Mouse (Mus musculus) liver, embryonic 16.5 days (tissue): ENCODE measurements around the gene 4931414P19Rik. TPM values are rescaled to one million over a fixed set of nuclear protein-coding genes. Genes with fewer than 3 reads are reported as not detected.

Experiments used
- ATAC-seq: fragments of 200-750 bp; cut with Nextera tagmentation; 2 replicates; pipeline ENCODE4 v1.8.0; 2017; ENCODE audit warnings: low read depth, mild to moderate bottlenecking, moderate number of reproducible peaks, moderate library complexity
- H3K27ac ChIP-seq: fragments of 300-500 bp; sonication (generic); 2 replicates; pipeline ENCODE4 v1.5.1; 2014; ENCODE audit warnings: mild to moderate bottlenecking, low read length
- H3K27me3 ChIP-seq: fragments of 300-500 bp; sonication (generic); 2 replicates; pipeline ENCODE4 v1.6.1; 2014; ENCODE audit warnings: low read depth, low read length, mixed read lengths; ENCODE audit not compliant: control insufficient read depth, insufficient read depth
- H3K36me3 ChIP-seq: fragments of 300-500 bp; sonication (generic); 2 replicates; pipeline ENCODE4 v1.6.1; 2014; ENCODE audit warnings: mild to moderate bottlenecking; ENCODE audit not compliant: control insufficient read depth, insufficient read depth
- H3K4me1 ChIP-seq: fragments of 300-500 bp; sonication (generic); 2 replicates; pipeline ENCODE4 v1.6.1; 2014; ENCODE audit warnings: low read depth, low read length, mixed read lengths; ENCODE audit not compliant: control insufficient read depth
- H3K4me2 ChIP-seq: fragments of 300-500 bp; sonication (generic); 2 replicates; pipeline ENCODE4 v1.6.1; 2014; ENCODE audit warnings: low read depth, low read length, mixed read lengths
- H3K4me3 ChIP-seq: fragments of 300-500 bp; sonication (generic); 2 replicates; pipeline ENCODE4 v1.5.1; 2014; ENCODE audit warnings: low read depth, mild to moderate bottlenecking, low read length
- H3K9ac ChIP-seq: fragments of 300-500 bp; sonication (generic); 2 replicates; pipeline ENCODE4 v1.6.1; 2014; ENCODE audit warnings: low read depth, low read length
- H3K9me3 ChIP-seq: fragments of 300-500 bp; sonication (generic); replicated peaks from 2 replicates; pipeline ENCODE4 v1.6.1; 2016; ENCODE audit warnings: low read length; ENCODE audit not compliant: control insufficient read depth
- WGBS: fragments of 180-500 bp; shearing (Covaris S2); extraction: QIAGEN DNeasy Blood & Tissue Kit; methylation state at CpG from one replicate; pipeline ENCODE4 v1.1.7; 2014; ENCODE audit not compliant: insufficient replicate concordance; 5-methylcytosine and 5-hydroxymethylcytosine counted together
- microRNA counts: library from miRNA; unstranded; fragments of <30 nt; microRNA quantifications from one replicate; lab custom pipeline; 2016
- microRNA-seq: library from miRNA; unstranded; fragments of <30 nt; microRNA quantifications from one replicate; pipeline ENCODE4, GENCODE M21; 2016
- polyA plus RNA-seq: library from polyadenylated mRNA; unstranded; fragments of >200 nt; fragmentation: Nextera tagmentation; extraction: Ambion mirVana; gene quantifications from 2 replicates; pipeline ENCODE4 v1.2.1, GENCODE M21; 2015

Gene 4931414P19Rik
- polyA plus RNA-seq, 1 experiment from 2014 or later = 2.3 TPM

GRCm38 (mm10) chr14:54553975-54554769 is 51.6 kb downstream of the 4931414P19Rik start, which contains the start of gene Haus4:
Haus4 (minus strand) TSS chr14:54554616.
- no peaks in the 10 kb centered on the region for H3K27me3 ChIP-seq
- peak; percentile 97 for ATAC-seq
- peak within 1 kb of the TSS; percentile 97 for H3K4me2 ChIP-seq
- peaks cover 14% of the 10 kb centered on the region for H3K4me1 ChIP-seq
- no peaks in the 10 kb centered on the region for H3K9me3 ChIP-seq
- peaks cover 18% of the 10 kb centered on the region for H3K36me3 ChIP-seq
- H3K27ac ChIP-seq = peak within 1 kb of the TSS; percentile 98
- H3K9ac ChIP-seq = peak within 1 kb of the TSS; percentile 85
- under 1% methylated on average over 75 of the region's 76 CpGs for WGBS
- H3K4me3 ChIP-seq = peak within 1 kb of the TSS; percentile 69

DNA sequence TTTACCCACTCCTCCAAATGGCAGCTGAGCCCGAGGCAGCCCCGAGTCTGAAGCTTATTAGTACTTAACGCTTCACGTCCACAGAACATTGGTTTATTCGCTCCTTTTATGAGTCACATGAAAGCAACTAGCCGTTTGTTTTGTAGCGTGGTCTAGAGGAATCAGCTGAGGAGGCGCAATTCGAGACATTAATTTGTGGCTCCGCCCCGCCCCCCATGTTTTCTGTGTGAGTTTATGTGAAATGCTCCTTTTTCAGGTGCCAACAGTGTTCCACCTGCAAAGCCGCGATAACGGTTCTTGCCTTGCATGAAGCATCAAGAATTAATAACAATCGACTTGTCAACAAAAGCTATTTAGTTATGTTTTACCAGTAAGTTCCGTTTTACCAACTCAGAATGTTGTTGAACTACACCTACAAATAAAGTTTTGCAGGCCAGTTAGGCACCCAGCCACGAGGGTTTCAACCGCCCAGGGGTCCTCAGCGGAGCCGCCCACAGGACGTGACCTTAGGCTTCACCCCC is 52.3 kb downstream of the 4931414P19Rik start:
- H3K36me3 ChIP-seq = peaks cover 24% of the 10 kb centered on the region
- H3K27me3 ChIP-seq = no peaks in the 10 kb centered on the region
- peak overlapping the region; percentile 98 for H3K27ac ChIP-seq
- H3K9me3 ChIP-seq = no peaks in the 10 kb centered on the region
- 1% methylated on average over 21 of the region's 21 CpGs for WGBS
- peak overlapping the region; percentile 69 for H3K4me3 ChIP-seq
- no peak for ATAC-seq
- peaks cover 14% of the 10 kb centered on the region for H3K4me1 ChIP-seq
- peak overlapping the region; percentile 85 for H3K9ac ChIP-seq
- H3K4me2 ChIP-seq = peak overlapping the region; percentile 97

DNA sequence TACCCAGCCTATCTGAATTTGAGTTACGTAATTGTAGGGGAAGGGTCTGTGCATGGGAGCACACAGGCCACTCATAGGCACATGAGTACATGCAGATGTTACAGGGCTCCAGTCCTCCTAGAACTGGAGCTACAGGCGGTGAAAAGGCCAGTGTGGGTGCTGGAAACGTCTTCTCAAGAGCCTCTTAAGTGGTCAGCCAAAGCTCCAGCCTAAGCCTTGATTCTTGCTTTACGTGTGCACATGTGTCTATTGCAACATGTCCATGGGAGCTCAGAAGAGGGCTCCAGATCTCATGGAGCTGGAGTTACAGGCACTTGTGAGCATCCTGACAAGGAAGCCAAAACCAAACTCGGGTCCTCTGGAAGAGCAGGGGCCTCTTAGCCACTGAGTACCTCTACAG is 61.1 kb downstream of the 4931414P19Rik start:
- no peak overlapping the region for H3K4me3 ChIP-seq
- H3K36me3 ChIP-seq = peaks cover 44% of the 10 kb centered on the region
- H3K27ac ChIP-seq = no peak overlapping the region
- no peaks in the 10 kb centered on the region for H3K9me3 ChIP-seq
- no peaks in the 10 kb centered on the region for H3K27me3 ChIP-seq
- no peaks in the 10 kb centered on the region for H3K4me1 ChIP-seq
- no peak overlapping the region for H3K9ac ChIP-seq
- no peak for ATAC-seq
- WGBS = 79% methylated on average over 5 of the region's 5 CpGs
- H3K4me2 ChIP-seq = no peak overlapping the region

DNA sequence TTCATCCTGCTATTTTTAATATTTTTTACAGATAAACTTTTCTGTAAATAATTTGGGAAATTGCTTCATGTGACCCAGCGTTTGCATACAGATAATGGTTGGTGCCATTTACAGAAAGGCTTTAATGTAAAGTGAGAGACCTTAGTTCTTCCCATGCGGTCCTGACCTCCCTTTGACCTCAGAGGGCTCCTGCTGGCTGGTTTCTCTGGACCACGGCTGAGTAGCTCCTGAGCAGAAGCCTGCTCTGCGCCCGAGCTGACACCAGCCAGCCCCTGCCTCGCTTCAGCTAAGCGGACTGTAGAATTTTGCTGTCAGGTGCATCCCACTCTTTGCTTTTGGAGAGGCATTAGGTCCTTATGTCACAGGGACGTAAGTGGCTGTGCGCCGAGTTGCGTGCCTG is 65.0 kb downstream of the 4931414P19Rik start:
- H3K27ac ChIP-seq = no peak overlapping the region
- no peaks in the 10 kb centered on the region for H3K9me3 ChIP-seq
- no peak overlapping the region for H3K4me3 ChIP-seq
- no peaks in the 10 kb centered on the region for H3K27me3 ChIP-seq
- no peak for ATAC-seq
- H3K9ac ChIP-seq = no peak overlapping the region
- H3K4me1 ChIP-seq = no peaks in the 10 kb centered on the region
- 86% methylated on average over 11 of the region's 11 CpGs for WGBS
- H3K36me3 ChIP-seq = peaks cover 14% of the 10 kb centered on the region
- H3K4me2 ChIP-seq = no peak overlapping the region

DNA sequence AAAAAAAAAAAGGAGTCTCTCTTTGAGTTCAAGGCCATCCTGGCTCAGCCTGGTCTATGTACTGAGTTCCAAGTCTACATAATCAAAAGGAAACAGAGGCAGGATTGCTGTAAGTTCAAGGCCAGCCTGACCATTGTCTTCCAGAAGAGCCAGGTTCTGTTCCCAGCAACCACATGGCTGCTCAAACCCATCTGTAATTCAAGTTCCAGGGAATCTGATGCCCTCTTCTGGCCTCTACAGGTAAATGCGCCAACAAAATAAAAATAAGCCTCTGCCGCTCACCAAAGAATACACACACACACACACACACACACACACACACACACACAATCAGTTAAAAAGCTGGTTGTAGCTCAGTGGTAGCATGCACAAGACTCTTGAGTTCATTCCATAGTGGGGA is 67.2 kb downstream of the 4931414P19Rik start:
- WGBS = 88% methylated on average over 2 of the region's 2 CpGs

More for the DNA sequence above, 67.2 kb downstream of the 4931414P19Rik start:
- H3K4me1 ChIP-seq = no peaks in the 10 kb centered on the region
- peaks cover 7% of the 10 kb centered on the region for H3K36me3 ChIP-seq
- ATAC-seq = no peak
- H3K4me3 ChIP-seq = no peak overlapping the region
- H3K9ac ChIP-seq = no peak overlapping the region
- H3K9me3 ChIP-seq = no peaks in the 10 kb centered on the region
- no peak overlapping the region for H3K4me2 ChIP-seq
- H3K27me3 ChIP-seq = no peaks in the 10 kb centered on the region
- H3K27ac ChIP-seq = no peak overlapping the region

MicroRNAs encoded within 50 kb of the gene (microRNA counts, 519-probe panel; counts per million panel counts)
- microRNA mmu-miR-686 (lab: Ali Mortazavi, UCI) = 60.7 counts per million

Small RNAs within 50 kb of the gene (microRNA-seq; reads per million reads assigned to microRNA genes)
- gene Mir686 (not detected), gene Mir6948 (not detected)

Other genes with a start within 250 kb of the 4931414P19Rik start
- gene Oxa1l, start 245.2 kb downstream of the 4931414P19Rik start, polyA plus RNA-seq = 15.9 and 17.9 TPM in 2 replicates
- gene Slc7a7, start 188.2 kb downstream of the 4931414P19Rik start, polyA plus RNA-seq = 9.5 and 10.5 TPM in 2 replicates
- gene Mrpl52, start 179.1 kb downstream of the 4931414P19Rik start, polyA plus RNA-seq = 161 and 178 TPM in 2 replicates
- gene Mmp14, start 174.4 kb downstream of the 4931414P19Rik start, polyA plus RNA-seq = 22.9 and 25.3 TPM in 2 replicates
- gene Lrp10, start 141.9 kb downstream of the 4931414P19Rik start, polyA plus RNA-seq = 17.9 and 19.3 TPM in 2 replicates
- gene Rem2, start 129.9 kb downstream of the 4931414P19Rik start, polyA plus RNA-seq = 0.09 and 0.34 TPM in 2 replicates
- 20.6 and 21.6 TPM in 2 replicates for gene Prmt5, start 88.5 kb downstream of the 4931414P19Rik start, polyA plus RNA-seq
- gene Haus4, start 51.4 kb downstream of the 4931414P19Rik start, polyA plus RNA-seq = 31.5 and 32.2 TPM in 2 replicates
- 5.0 and 6.1 TPM in 2 replicates for gene Ajuba, start 28.4 kb downstream of the 4931414P19Rik start, polyA plus RNA-seq
- 173 and 183 TPM in 2 replicates for gene Psmb5, start 12.0 kb upstream of the 4931414P19Rik start, polyA plus RNA-seq
- gene Psmb11, start 15.4 kb upstream of the 4931414P19Rik start, polyA plus RNA-seq = not detected in 2 replicates
- not detected in 2 replicates for gene Gm17606, start 35.0 kb upstream of the 4931414P19Rik start, polyA plus RNA-seq
- gene Cdh24, start 35.4 kb upstream of the 4931414P19Rik start, polyA plus RNA-seq = 0.13 and 0.25 TPM in 2 replicates
- 40.2 and 42.6 TPM in 2 replicates for gene 1700123O20Rik, start 80.2 kb upstream of the 4931414P19Rik start, polyA plus RNA-seq
- gene Acin1, start 80.9 kb upstream of the 4931414P19Rik start, polyA plus RNA-seq = 43.5 and 45.1 TPM in 2 replicates
- gene Gm29776, start 92.8 kb upstream of the 4931414P19Rik start, polyA plus RNA-seq = 0.05 and 0.06 TPM in 2 replicates
- gene Cebpe, start 106.2 kb upstream of the 4931414P19Rik start, polyA plus RNA-seq = 10.4 and 11.7 TPM in 2 replicates
- 3.0 and 4.9 TPM in 2 replicates for gene Slc7a8, start 176.0 kb upstream of the 4931414P19Rik start, polyA plus RNA-seq
- not detected in 2 replicates for gene Rnf212b, start 208.1 kb upstream of the 4931414P19Rik start, polyA plus RNA-seq